Mouse (Mus musculus): Measurements from ENCODE around the gene Lsm12. TPM values are rescaled to one million over a fixed set of nuclear protein-coding genes. Genes with fewer than 3 reads are reported as not detected.
"Not testable (repeated sequence)": the region's sequence is repeated elsewhere in the genome, so short reads cannot be mapped to it uniquely, and the experiment has no call there.

The Lsm12 gene
- total RNA-seq, 2 experiments from 2014 or later = 79.7 to 84.2 TPM

- no peak for DNase-seq
These were observed 581 bp upstream of the Lsm12 start for GRCm38 (mm10) chr11:102185677-102186076.

- no peak for DNase-seq
These were observed 847 bp downstream of the Lsm12 start for GRCm38 (mm10) chr11:102184253-102184645.

- DNase-seq = no peak
These were observed 5.3 kb downstream of the Lsm12 start for GRCm38 (mm10) chr11:102179836-102180235.

GRCm38 (mm10) chr11:102168689-102169088 lies 16.4 kb downstream of the Lsm12 start:
- no peak for DNase-seq

GRCm38 (mm10) chr11:102167539-102167938 lies 17.6 kb downstream of the Lsm12 start:
- no peak for DNase-seq

GRCm38 (mm10) chr11:102165971-102166722 lies 18.9 kb downstream of the Lsm12 start:
- DNase-seq = peak; percentile 28

- DNase-seq = no peak
These were observed 25.3 kb downstream of the Lsm12 start for GRCm38 (mm10) chr11:102159781-102160180.

GRCm38 (mm10) chr11:102158024-102158423 lies 27.1 kb downstream of the Lsm12 start:
- not testable (repeated sequence) for DNase-seq

GRCm38 (mm10) chr11:102156786-102157089 lies 28.4 kb downstream of the Lsm12 start:
- no peak for DNase-seq

- DNase-seq = peak; percentile 88
These were observed 28.9 kb downstream of the Lsm12 start, which contains the start of gene Tmem101 for GRCm38 (mm10) chr11:102156039-102156785. Gene Tmem101 (minus strand): TSS chr11:102156404.

- no peak for DNase-seq
These were observed 37.7 kb downstream of the Lsm12 start for GRCm38 (mm10) chr11:102147213-102147989.

GRCm38 (mm10) chr11:102146531-102146930 lies 38.6 kb downstream of the Lsm12 start:
- DNase-seq = no peak

GRCm38 (mm10) chr11:102146005-102146404 lies 39.1 kb downstream of the Lsm12 start:
- DNase-seq = no peak

GRCm38 (mm10) chr11:102145471-102146001 lies 39.6 kb downstream of the Lsm12 start, which contains the start of gene Nags:
Gene Nags (plus strand): TSS chr11:102145513.
- DNase-seq = no peak

GRCm38 (mm10) chr11:102144957-102145470 lies 40.1 kb downstream of the Lsm12 start:
- no peak for DNase-seq

GRCm38 (mm10) chr11:102142355-102142754 lies 42.7 kb downstream of the Lsm12 start:
- no peak for DNase-seq

GRCm38 (mm10) chr11:102140508-102140907 lies 44.6 kb downstream of the Lsm12 start:
- no peak for DNase-seq

GRCm38 (mm10) chr11:102138447-102138740 lies 46.7 kb downstream of the Lsm12 start:
- peak; percentile 29 for DNase-seq

- DNase-seq = no peak
These were observed 47.3 kb downstream of the Lsm12 start for GRCm38 (mm10) chr11:102137625-102138446.

- DNase-seq = no peak
These were observed 50.6 kb downstream of the Lsm12 start for GRCm38 (mm10) chr11:102134516-102134915.

- no peak for DNase-seq
These were observed 67.7 kb downstream of the Lsm12 start for GRCm38 (mm10) chr11:102117386-102117785.

Data from gastrocnemius, postnatal 25 days (tissue).